Mouse (Mus musculus) layer of hippocampus, adult 9-10 months (tissue): ENCODE measurements around the gene Dhx32.

Source experiments
- DNase-seq: peaks from one replicate; pipeline ENCODE4 v3.0.0; 2022; ENCODE audit warnings: low spot score

Gene Dhx32

DNA sequence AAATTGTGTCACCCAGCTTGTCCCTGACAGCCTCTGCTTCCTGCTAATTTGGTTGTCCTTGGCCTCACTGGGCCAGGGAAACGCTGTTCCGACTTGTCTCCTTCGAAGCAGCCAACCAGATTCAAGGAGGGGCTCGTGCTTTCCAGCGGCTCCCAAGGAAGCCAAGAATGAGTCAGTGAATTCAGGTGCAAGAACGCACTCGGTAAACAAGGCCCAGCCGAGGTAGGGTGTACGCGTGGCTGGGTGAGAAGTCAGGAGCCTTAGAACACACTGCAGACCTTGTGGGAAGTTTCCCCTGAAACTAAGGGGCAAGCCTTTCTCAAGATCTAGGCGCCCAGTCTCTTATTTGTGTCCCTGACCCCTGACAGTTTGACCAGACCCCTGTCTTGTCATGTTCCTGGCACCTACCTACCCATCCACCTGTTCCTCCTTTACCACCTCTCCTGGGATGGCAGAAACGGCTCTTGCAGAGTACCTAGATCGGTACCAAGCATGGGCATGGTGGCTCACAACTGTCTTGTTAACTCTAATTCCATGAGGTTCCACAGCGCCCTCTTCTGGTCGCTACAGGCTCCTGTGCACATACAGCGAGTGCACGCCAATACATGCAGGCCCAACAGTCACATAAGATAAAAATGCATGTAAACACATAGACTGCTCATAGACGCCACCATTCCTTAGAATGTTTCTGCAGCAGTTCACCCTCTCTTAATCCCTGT lies at the start of gene Dhx32:
Gene Dhx32, minus strand, starts transcription at position 10 of the 719 bp plus-strand sequence.
- DNase-seq: no peak

- no peak for DNase-seq
Observed at GRCm38 (mm10) chr7:133829579-133829978, 47.1 kb upstream of the Dhx32 start.

- DNase-seq: no peak
Observed at GRCm38 (mm10) chr7:133828514-133828913, 46.0 kb upstream of the Dhx32 start.

GRCm38 (mm10) chr7:133824579-133824978 lies 42.1 kb upstream of the Dhx32 start:
- DNase-seq: no peak

DNA sequence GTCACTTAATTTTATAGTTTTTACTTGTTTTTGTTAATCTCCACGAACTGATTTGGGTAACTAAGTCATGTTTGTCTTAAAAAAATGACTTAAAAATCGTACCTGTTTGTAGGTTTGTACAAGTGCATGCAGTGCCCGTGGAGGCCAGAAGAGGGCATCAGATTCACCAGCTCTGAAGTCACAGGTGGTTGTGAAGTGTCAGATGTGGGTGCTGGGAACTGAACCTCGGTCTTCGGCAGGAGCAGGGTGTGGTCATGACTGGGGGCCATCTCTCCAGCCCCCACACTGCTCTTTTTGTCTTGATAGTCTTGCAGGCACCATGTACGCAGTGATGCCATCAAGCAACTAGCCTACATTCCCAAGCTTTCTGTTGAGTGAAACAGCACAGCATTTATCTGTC lies 41.2 kb upstream of the Dhx32 start:
- DNase-seq: no peak

DNA sequence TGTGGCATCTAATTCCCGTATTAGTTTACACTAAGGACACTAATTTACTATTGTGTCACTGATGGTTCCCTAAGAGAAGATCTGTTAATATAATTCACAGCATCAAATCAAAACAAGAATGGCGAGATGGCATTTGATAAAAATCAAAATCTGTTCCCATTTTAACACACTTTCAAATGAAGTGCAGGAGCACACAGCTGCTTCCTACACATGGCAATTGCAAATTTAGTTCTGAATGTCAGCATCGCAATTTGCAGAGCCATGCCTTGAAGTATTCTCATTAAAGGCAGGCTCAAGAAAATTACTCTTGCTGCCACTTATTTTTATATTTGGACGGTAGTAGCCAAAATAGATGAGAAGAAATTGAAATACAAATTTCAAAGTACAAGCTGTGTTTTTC lies 30.8 kb upstream of the Dhx32 start:
- DNase-seq: peak; percentile 36

DNA sequence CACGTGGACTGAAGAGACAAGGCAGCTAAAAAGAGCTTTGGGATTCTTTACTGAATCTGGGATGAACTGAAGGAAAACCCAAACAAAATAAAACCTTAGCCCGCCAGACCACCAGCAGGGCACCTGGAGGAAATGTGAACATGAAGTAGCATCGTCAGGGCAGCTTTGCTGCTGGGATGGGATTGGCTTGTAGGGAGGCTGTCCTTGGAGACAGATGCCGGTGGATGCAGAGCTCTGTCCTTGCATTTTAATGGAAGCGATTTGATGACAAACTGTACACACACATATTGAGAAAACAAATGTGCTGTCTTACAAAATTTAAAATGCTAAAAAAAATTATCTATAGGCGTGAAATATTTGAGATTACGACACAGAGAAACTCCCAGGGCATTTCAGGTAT lies 30.4 kb upstream of the Dhx32 start:
- DNase-seq: no peak

- DNase-seq: peak; percentile 51
Observed at GRCm38 (mm10) chr7:133805614-133806175, 23.2 kb upstream of the Dhx32 start.

- DNase-seq: no peak
Observed at GRCm38 (mm10) chr7:133801823-133802222, 19.3 kb upstream of the Dhx32 start.

DNA sequence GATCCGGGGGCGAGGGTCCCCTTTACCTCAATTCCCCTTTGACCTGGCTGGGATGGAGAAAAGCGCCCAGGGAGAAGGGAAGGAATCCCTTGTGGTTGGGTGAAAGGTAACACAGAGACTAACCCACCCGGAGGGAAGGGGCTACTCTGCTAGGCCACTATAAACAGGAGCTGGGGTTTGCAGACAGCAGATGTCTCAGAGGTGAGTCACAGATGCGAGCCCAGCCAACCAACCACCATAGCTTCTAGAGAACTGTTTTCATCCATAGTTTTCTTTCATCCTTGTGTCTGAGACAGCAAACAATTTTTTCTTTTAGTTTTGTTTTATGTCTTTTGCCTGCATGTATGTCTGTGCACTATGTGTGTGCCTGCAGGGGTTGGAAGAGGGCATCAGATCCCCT lies 17.4 kb upstream of the Dhx32 start:
- no peak for DNase-seq

DNA sequence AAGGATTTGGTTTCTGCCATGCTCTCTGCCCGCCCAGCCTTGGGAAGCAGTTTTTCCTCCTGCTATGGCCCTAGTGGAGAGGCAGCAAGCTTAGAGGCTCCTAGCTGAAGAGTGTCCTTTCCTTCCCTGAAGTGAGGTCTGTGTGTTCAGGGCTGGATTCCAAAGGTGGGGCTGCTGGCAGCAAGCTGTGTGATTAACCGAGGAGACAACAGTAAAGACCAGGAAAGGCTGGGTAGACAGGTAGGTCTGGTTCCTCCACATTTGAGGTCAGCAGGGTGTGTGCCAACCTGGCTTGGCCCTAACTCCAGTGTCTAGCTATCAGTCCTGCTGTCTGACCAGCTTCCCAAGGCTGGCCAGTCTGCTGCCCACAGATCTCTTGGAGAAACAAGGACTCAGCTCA lies 12.2 kb upstream of the Dhx32 start:
- no peak for DNase-seq

GRCm38 (mm10) chr7:133793248-133794131 lies 11.0 kb upstream of the Dhx32 start:
- no peak for DNase-seq

- DNase-seq: no peak
Observed at GRCm38 (mm10) chr7:133792771-133793170, 10.2 kb upstream of the Dhx32 start.

- DNase-seq: no peak
Observed at GRCm38 (mm10) chr7:133790608-133791229, 8.2 kb upstream of the Dhx32 start.

DNA sequence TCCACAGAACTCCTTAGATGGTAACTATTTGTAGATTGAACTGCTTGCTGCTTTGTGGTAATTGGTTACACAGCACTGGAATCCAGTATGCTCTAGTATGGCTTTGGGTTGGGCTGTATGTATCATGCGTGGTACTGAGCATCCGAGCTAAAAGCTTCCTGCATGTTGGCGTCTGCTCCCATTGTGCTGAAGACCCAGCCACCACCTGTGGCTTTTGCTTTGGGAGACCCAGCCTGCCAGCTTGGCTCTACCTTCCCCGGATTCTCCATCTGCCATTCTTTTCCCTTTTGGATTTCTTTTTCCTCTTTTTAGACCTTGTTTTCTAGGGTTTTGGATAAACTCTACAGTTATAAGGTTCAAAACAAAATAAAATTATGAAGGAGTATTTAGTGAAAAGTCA lies 7.6 kb upstream of the Dhx32 start:
- DNase-seq: no peak

DNA sequence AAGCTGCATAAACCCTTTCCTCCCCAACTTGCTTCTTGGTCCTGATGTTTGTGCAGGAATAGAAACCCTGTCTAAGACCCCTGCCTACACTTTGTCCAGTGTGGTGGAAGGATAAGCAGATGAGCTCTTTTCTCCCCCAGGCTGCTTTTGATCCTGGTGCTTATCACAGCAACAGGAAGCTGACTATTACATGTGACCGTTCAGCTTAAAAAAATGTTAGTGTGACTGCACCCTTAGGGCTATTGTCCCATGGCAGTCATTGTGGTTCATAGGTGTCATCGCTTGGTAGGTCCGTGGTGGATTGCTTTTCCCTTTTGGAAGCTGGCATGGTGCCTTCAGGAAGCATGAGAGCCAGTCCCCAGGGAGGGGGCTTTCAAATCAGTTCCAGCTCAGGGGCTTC lies 5.6 kb upstream of the Dhx32 start:
- no peak for DNase-seq

DNA sequence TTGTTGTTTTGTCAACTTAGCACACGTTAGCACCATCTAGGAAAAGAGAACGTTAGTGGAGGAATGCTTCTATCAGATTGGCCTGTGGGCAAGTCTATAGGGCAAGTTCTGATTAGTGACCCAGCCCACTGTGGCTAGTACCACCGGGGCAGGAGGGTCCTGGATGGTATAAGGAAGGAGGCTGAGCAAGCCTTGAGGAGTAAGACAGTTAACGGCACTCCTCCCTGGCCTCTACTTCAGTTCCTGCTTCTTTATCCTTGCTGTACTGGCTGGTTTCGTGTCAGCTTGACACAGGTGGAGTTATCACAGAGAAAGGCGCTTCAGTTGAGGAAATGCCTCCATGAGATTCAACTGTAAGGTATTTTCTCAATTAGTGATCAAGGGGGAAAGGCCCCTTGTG lies 5.0 kb upstream of the Dhx32 start:
- DNase-seq: no peak

- DNase-seq: no peak
Observed at GRCm38 (mm10) chr7:133781991-133782390, 535 bp downstream of the Dhx32 start.

DNA sequence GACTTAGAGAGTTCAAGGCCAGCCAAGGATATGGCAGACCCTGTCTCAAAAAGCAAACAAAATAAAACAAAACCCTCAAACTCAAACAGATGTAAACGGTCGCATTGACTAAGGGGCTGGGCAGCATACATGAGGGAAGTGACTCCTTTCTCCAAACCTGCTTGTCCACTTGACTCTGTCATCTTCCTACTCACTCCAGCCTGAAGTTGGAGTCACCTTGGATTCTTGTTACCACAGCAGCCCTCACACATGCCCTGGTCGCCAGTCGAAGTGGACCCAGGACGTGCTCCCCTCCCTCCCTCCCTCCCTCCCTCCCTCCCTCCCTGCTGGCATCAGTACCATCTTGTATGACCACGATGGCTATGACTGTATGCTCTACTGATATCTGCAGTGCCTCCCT lies 943 bp downstream of the Dhx32 start:
- DNase-seq: no peak

GRCm38 (mm10) chr7:133776626-133776996 lies 5.9 kb downstream of the Dhx32 start, which contains the start of gene Fank1:
Fank1 (plus strand) TSS chr7:133776861.
- no peak for DNase-seq

- DNase-seq: no peak
Observed at GRCm38 (mm10) chr7:133775796-133776625, 6.5 kb downstream of the Dhx32 start.

DNA sequence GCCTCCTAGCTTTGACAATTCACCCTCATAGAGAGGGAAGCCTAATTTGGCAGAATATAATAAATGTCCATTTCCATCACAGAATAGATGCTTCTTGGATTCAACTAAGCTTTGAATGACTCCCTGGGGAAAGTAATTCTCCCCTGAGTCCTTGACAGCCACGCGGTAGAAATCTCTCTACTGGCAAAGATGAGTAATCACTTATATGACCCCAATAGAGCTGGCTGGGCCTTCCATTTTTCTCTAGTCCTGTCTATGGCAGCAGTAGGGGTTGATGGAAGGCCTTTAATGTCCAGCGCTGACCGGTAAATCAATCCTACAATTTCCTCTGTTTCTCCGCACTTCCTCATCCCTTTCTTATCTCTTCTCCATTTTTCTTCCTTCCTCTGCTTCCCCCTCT lies 7.3 kb downstream of the Dhx32 start:
- no peak for DNase-seq
